Mouse (Mus musculus): ENCODE measurements around the gene Spata20. TPM values are rescaled to one million over a fixed set of nuclear protein-coding genes. Genes with fewer than 3 reads are reported as not detected.

Spata20 gene
- polyA plus RNA-seq, 1 experiment: not detected

GRCm38 (mm10) chr11:94472916-94473706 is 12.9 kb downstream of the Spata20 start:
- Histone ChIP-seq H3K4me3 (replicated peaks) (peak overlapping the region; percentile 88), H3K27me3 (replicated peaks) (peaks cover 98% of the 10 kb centered on the region), H3K36me3 (replicated peaks; ENCODE audit: low read length) (no peaks in the 10 kb centered on the region), H3K4me1 (peaks cover 28% of the 10 kb centered on the region), H3K9me3 (no peaks in the 10 kb centered on the region)
- no peak for TF ChIP-seq FLI1 (IDR thresholded peaks at IDR 0.05; ENCODE audit: low read length)
- TF ChIP-seq GATA1 (IDR thresholded peaks at IDR 0.05; ENCODE audit: borderline replicate concordance, low read length): no peak

- no peaks in the 10 kb centered on the region for H3K9me3 ChIP-seq
- peaks cover 28% of the 10 kb centered on the region for H3K4me1 ChIP-seq
- no peaks in the 10 kb centered on the region for H3K36me3 ChIP-seq (replicated peaks; ENCODE audit: low read length)
- H3K4me3 ChIP-seq (replicated peaks): no peak overlapping the region
- H3K27me3 ChIP-seq (replicated peaks): peaks cover 97% of the 10 kb centered on the region
- TF ChIP-seq GATA1 (IDR thresholded peaks at IDR 0.05; ENCODE audit: borderline replicate concordance, low read length): no peak
- TF ChIP-seq FLI1 (IDR thresholded peaks at IDR 0.05; ENCODE audit: low read length): no peak
These were observed 13.4 kb downstream of the Spata20 start for GRCm38 (mm10) chr11:94472585-94472915.

GRCm38 (mm10) chr11:94471740-94472584 is 14.0 kb downstream of the Spata20 start:
- H3K27me3 ChIP-seq (replicated peaks): peaks cover 96% of the 10 kb centered on the region

GRCm38 (mm10) chr11:94470391-94470790 is 15.6 kb downstream of the Spata20 start:
- peaks cover 96% of the 10 kb centered on the region for H3K27me3 ChIP-seq (replicated peaks)
- H3K36me3 ChIP-seq (replicated peaks; ENCODE audit: low read length): no peaks in the 10 kb centered on the region
- H3K4me1 ChIP-seq: peaks cover 25% of the 10 kb centered on the region
- no peak overlapping the region for H3K4me3 ChIP-seq (replicated peaks)
- no peaks in the 10 kb centered on the region for H3K9me3 ChIP-seq
- TF ChIP-seq GATA1 (IDR thresholded peaks at IDR 0.05; ENCODE audit: borderline replicate concordance, low read length) (no peak), FLI1 (IDR thresholded peaks at IDR 0.05; ENCODE audit: low read length) (no peak)

More at GRCm38 (mm10) chr11:94471740-94472584, 14.0 kb downstream of the Spata20 start:
- no peaks in the 10 kb centered on the region for H3K9me3 ChIP-seq
- H3K4me3 ChIP-seq (replicated peaks): no peak overlapping the region
- TF ChIP-seq GATA1 (IDR thresholded peaks at IDR 0.05; ENCODE audit: borderline replicate concordance, low read length) (no peak), FLI1 (IDR thresholded peaks at IDR 0.05; ENCODE audit: low read length) (no peak)
- H3K4me1 ChIP-seq: peaks cover 28% of the 10 kb centered on the region
- H3K36me3 ChIP-seq (replicated peaks; ENCODE audit: low read length): no peaks in the 10 kb centered on the region

- Histone ChIP-seq H3K36me3 (replicated peaks; ENCODE audit: low read length) (no peaks in the 10 kb centered on the region), H3K4me1 (peaks cover 19% of the 10 kb centered on the region), H3K4me3 (replicated peaks) (no peak overlapping the region), H3K27me3 (replicated peaks) (peaks cover 94% of the 10 kb centered on the region), H3K9me3 (no peaks in the 10 kb centered on the region)
- TF ChIP-seq FLI1 (IDR thresholded peaks at IDR 0.05; ENCODE audit: low read length): no peak
- no peak for TF ChIP-seq GATA1 (IDR thresholded peaks at IDR 0.05; ENCODE audit: borderline replicate concordance, low read length)
These were observed 16.6 kb downstream of the Spata20 start for GRCm38 (mm10) chr11:94469136-94470064.

GRCm38 (mm10) chr11:94468582-94469064 is 17.4 kb downstream of the Spata20 start:
- peaks cover 94% of the 10 kb centered on the region for H3K27me3 ChIP-seq (replicated peaks)

GRCm38 (mm10) chr11:94466333-94466855 is 19.6 kb downstream of the Spata20 start:
- H3K9me3 ChIP-seq: no peaks in the 10 kb centered on the region
- H3K36me3 ChIP-seq (replicated peaks; ENCODE audit: low read length): no peaks in the 10 kb centered on the region
- TF ChIP-seq FLI1 (IDR thresholded peaks at IDR 0.05; ENCODE audit: low read length): no peak
- no peak for TF ChIP-seq GATA1 (IDR thresholded peaks at IDR 0.05; ENCODE audit: borderline replicate concordance, low read length)
- peaks cover 90% of the 10 kb centered on the region for H3K27me3 ChIP-seq (replicated peaks)
- H3K4me3 ChIP-seq (replicated peaks): no peak overlapping the region
- H3K4me1 ChIP-seq: no peaks in the 10 kb centered on the region

More at GRCm38 (mm10) chr11:94468582-94469064, 17.4 kb downstream of the Spata20 start:
- Histone ChIP-seq H3K9me3 (no peaks in the 10 kb centered on the region), H3K4me3 (replicated peaks) (no peak overlapping the region), H3K4me1 (peaks cover 12% of the 10 kb centered on the region), H3K36me3 (replicated peaks; ENCODE audit: low read length) (no peaks in the 10 kb centered on the region)
- TF ChIP-seq FLI1 (IDR thresholded peaks at IDR 0.05; ENCODE audit: low read length) (no peak), GATA1 (IDR thresholded peaks at IDR 0.05; ENCODE audit: borderline replicate concordance, low read length) (no peak)

- TF ChIP-seq GATA1 (IDR thresholded peaks at IDR 0.05; ENCODE audit: borderline replicate concordance, low read length): no peak
- no peak for TF ChIP-seq FLI1 (IDR thresholded peaks at IDR 0.05; ENCODE audit: low read length)
- H3K27me3 ChIP-seq (replicated peaks): peaks cover 86% of the 10 kb centered on the region
- no peaks in the 10 kb centered on the region for H3K36me3 ChIP-seq (replicated peaks; ENCODE audit: low read length)
These were observed 21.8 kb downstream of the Spata20 start for GRCm38 (mm10) chr11:94464170-94464569.

GRCm38 (mm10) chr11:94461856-94462255 is 24.1 kb downstream of the Spata20 start:
- Histone ChIP-seq H3K4me3 (replicated peaks) (no peak overlapping the region), H3K4me1 (no peaks in the 10 kb centered on the region), H3K27me3 (replicated peaks) (peaks cover 87% of the 10 kb centered on the region), H3K9me3 (no peaks in the 10 kb centered on the region), H3K36me3 (replicated peaks; ENCODE audit: low read length) (no peaks in the 10 kb centered on the region)
- TF ChIP-seq FLI1 (IDR thresholded peaks at IDR 0.05; ENCODE audit: low read length) (no peak), GATA1 (IDR thresholded peaks at IDR 0.05; ENCODE audit: borderline replicate concordance, low read length) (no peak)

More at GRCm38 (mm10) chr11:94464170-94464569, 21.8 kb downstream of the Spata20 start:
- Histone ChIP-seq H3K4me1 (no peaks in the 10 kb centered on the region), H3K9me3 (no peaks in the 10 kb centered on the region), H3K4me3 (replicated peaks) (no peak overlapping the region)

All from megakaryocyte, embryonic 14.5 days (primary cell).